Mouse (Mus musculus) forebrain, embryonic 13.5 days (tissue): ENCODE results near the gene Akr1c14. TPM values are rescaled to one million over a fixed set of nuclear protein-coding genes. Genes with fewer than 3 reads are reported as not detected.
"Not testable (repeated sequence)": the region's sequence is repeated elsewhere in the genome, so short reads cannot be mapped to it uniquely, and the experiment has no call there.

Experiments used
- ATAC-seq: fragments of 200-750 bp; cut with Nextera tagmentation; 2 replicates; pipeline ENCODE4 v1.8.0; 2017
- H3K27ac ChIP-seq: fragments of 300-500 bp; sonication (generic); 2 replicates; pipeline ENCODE4 v1.5.1; 2015; ENCODE audit warnings: inconsistent platforms, mild to moderate bottlenecking, moderate library complexity
- H3K27me3 ChIP-seq: fragments of 300-500 bp; sonication (generic); 2 replicates; pipeline ENCODE4 v1.6.1; 2015; ENCODE audit warnings: mild to moderate bottlenecking, inconsistent platforms
- H3K36me3 ChIP-seq: fragments of 300-500 bp; sonication (generic); 2 replicates; pipeline ENCODE4 v1.6.1; 2015; ENCODE audit warnings: mild to moderate bottlenecking, inconsistent platforms; ENCODE audit not compliant: poor library complexity, severe bottlenecking
- H3K4me1 ChIP-seq: fragments of 300-500 bp; sonication (generic); 2 replicates; pipeline ENCODE4 v1.6.1; 2015; ENCODE audit warnings: inconsistent platforms
- H3K4me2 ChIP-seq: fragments of 300-500 bp; sonication (generic); 2 replicates; pipeline ENCODE4 v1.6.1; 2015; ENCODE audit warnings: inconsistent platforms, mild to moderate bottlenecking, moderate library complexity
- H3K4me3 ChIP-seq: fragments of 300-500 bp; sonication (generic); 2 replicates; pipeline ENCODE4 v1.5.1; 2015; ENCODE audit warnings: mild to moderate bottlenecking, inconsistent platforms
- H3K9ac ChIP-seq: fragments of 300-500 bp; sonication (generic); 2 replicates; pipeline ENCODE4 v1.6.1; 2015; ENCODE audit warnings: mild to moderate bottlenecking, inconsistent platforms
- H3K9me3 ChIP-seq: fragments of 300-500 bp; sonication (generic); replicated peaks from 2 replicates; pipeline ENCODE4 v1.6.1; 2016; ENCODE audit warnings: inconsistent platforms
- WGBS: fragments of 180-500 bp; shearing (Covaris S2); methylation state at CpG from one replicate; pipeline ENCODE4 v1.1.7; 2015; 5-methylcytosine and 5-hydroxymethylcytosine counted together
- polyA plus RNA-seq: library from polyadenylated mRNA; unstranded; fragments of >200 nt; fragmentation: Nextera tagmentation; extraction: Ambion mirVana; gene quantifications from 2 replicates; pipeline ENCODE4 v1.2.1, GENCODE M21; 2015

Gene Akr1c14
- polyA plus RNA-seq, 1 experiment from 2014 or later: 0.39 TPM

DNA sequence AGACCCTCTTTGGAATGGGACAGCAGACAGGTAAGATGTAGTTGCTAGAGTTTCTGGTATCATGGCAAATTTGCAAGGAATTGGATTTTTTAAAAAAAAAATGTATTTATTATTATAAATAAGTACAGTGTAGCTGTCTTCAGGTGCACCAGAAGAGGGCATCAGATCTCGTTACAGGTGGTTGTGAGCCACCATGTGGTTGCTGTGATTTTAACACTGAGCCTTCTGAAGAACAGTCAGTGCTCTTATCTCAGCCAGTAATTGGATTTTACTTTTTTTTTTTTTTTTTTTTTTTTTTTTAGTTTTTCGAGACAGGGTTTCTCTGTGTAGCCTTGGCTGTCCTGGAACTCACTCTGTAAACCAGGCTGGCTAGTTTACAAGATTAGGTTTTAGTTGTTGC is 9.4 kb downstream of the Akr1c14 start:
- H3K4me3 ChIP-seq, H3K27me3 ChIP-seq, H3K9ac ChIP-seq, H3K4me2 ChIP-seq, H3K9me3 ChIP-seq, H3K4me1 ChIP-seq, H3K36me3 ChIP-seq, ATAC-seq, H3K27ac ChIP-seq: not testable (repeated sequence)
- WGBS: 78% methylated on average over 2 of the region's 2 CpGs

DNA sequence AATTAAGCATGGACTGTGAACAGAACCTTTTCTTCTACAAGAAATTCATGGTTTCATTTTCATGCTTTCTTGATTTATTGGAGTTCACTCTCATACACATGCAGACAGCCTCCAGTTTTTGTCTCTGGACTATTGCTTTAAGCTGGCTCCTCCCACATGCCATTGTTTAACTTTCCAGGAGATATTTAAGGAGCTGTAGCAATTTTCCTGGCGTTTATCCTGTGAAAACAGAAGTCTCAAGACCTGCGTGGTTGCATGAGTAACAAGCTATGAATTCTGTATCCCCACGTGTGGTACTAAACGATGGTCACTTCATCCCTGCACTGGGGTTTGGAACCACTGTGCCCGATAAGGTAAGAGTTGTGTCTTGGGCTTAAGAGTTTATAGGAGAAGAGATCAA is 10.6 kb downstream of the Akr1c14 start:
- Histone ChIP-seq H3K9me3 (no peaks in the 10 kb centered on the region), H3K9ac (no peak overlapping the region), H3K4me3 (no peak overlapping the region), H3K27ac (no peak overlapping the region), H3K27me3 (no peaks in the 10 kb centered on the region), H3K4me1 (no peaks in the 10 kb centered on the region), H3K4me2 (no peak overlapping the region), H3K36me3 (no peaks in the 10 kb centered on the region)
- WGBS: 47% methylated on average over 5 of the region's 5 CpGs
- no peak for ATAC-seq

DNA sequence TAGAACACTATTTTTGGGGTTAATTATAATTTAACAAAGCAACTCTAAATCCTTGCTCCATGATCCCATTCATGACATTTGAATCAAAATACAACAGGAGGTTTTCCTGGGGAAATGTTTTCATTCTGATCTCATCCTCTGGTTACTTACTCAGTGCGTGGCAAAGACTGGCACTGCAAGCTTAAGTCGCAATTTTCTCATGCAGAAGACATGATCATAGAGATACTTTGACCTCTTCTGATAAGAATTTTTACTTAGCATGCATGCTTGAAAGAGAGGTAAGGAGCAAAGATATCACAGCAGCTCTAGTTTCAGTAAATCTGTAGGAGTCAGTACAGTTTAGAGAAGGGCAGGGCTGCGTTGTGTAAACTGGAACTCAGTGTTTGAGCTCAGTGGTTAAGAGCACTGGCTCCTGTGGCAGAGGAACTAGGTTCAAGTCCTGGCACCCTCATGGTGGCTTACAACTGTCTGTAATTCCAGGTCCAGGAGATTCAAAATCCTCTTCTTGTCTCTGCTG is 11.5 kb downstream of the Akr1c14 start:
- Histone ChIP-seq H3K27ac (no peak overlapping the region), H3K4me1 (no peaks in the 10 kb centered on the region), H3K27me3 (no peaks in the 10 kb centered on the region), H3K9me3 (no peaks in the 10 kb centered on the region), H3K36me3 (no peaks in the 10 kb centered on the region), H3K4me3 (no peak overlapping the region), H3K4me2 (no peak overlapping the region), H3K9ac (no peak overlapping the region)
- 54% methylated on average over 3 of the region's 3 CpGs for WGBS
- ATAC-seq: no peak

DNA sequence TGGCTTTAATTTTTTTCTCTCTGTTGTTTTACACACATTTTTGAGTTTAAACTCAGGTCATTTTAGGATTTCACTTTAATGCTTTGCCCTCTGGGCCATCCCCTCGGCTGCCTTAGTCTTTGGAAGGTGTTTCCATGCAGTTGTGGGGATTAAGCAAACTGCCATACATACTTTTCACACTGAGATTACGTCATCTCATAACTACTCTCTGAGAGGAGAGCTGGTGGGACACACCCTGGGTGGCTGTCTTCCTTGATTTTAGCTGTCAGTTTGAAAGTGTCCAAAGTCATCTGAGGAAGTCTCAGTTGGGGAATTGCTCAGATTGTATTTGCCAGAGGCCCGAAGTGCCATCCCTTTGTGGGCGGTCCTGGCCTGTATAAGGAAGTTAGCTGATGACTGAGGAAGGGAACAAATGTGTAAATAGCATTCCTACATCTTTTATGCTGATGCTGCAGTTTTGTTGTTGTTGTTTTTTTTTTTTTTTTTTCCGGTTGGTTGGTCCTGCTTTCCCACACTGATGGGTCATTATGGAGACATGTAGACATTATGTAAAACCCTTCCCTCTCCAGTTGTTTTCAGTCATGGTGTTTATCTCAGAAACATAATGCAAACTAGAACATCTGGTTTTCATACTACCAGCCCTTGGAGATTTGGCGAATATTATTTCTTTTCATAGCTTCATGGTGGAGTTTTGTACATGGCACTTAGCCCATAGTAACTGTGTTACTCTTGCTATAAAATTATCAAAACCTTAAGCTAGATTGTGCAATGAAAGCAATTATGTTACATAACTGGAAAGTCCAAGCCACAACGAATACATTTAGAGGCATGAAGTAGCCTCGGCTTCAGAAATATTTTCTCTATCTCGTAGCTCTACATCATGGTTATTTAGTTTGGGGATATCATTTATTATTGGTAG is 28.0 kb downstream of the Akr1c14 start:
- Histone ChIP-seq H3K27me3 (no peaks in the 10 kb centered on the region), H3K36me3 (no peaks in the 10 kb centered on the region), H3K4me2 (no peak overlapping the region), H3K9me3 (no peaks in the 10 kb centered on the region), H3K4me3 (no peak overlapping the region), H3K4me1 (no peaks in the 10 kb centered on the region), H3K9ac (no peak overlapping the region), H3K27ac (no peak overlapping the region)
- 86% methylated on average over 9 of the region's 9 CpGs for WGBS
- no peak for ATAC-seq

DNA sequence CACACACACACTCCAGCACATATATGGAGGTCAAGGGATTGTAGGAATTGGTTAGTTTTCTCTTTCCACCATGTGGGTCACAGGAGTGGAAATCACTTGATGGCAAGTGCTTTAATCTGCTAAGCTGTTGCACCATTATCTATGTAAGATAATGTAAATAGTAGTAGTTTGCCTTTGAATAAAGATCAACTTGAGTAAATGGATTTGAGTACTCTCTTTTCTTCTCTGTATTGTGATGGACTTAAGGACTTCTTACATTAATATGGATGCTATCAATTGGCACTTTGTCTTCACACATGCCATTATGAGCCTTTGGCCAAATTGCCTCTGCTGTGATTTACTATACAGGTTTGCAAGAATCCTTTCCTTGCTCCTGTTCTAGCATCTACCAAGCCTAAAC is 31.1 kb downstream of the Akr1c14 start:
- Histone ChIP-seq H3K4me3 (no peak overlapping the region), H3K36me3 (no peaks in the 10 kb centered on the region), H3K9ac (no peak overlapping the region), H3K9me3 (no peaks in the 10 kb centered on the region), H3K27ac (no peak overlapping the region), H3K27me3 (no peaks in the 10 kb centered on the region), H3K4me1 (no peaks in the 10 kb centered on the region), H3K4me2 (no peak overlapping the region)
- ATAC-seq: no peak

DNA sequence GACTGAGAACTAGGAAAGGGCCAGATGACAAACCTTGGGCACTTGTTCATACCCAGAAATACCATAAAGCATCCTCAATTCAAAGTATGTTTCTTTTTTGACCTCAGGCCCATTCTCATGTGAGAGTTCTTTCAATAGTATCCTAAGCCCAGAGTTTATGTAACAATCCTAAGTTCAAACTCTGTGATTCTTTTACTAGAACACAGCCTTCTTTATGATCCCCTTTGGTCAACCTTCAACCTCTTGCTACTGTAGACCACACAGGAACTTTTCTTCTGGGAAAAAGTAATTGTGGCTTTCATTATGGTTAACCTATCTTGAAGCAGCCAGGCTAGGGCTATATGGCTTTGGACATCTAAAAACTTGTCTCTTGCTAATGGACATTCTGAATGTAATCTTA is 52.9 kb downstream of the Akr1c14 start:
- no peaks in the 10 kb centered on the region for H3K9me3 ChIP-seq
- no peaks in the 10 kb centered on the region for H3K4me1 ChIP-seq
- H3K9ac ChIP-seq: no peak overlapping the region
- H3K36me3 ChIP-seq: no peaks in the 10 kb centered on the region
- ATAC-seq: no peak
- H3K4me2 ChIP-seq: no peak overlapping the region
- H3K4me3 ChIP-seq: no peak overlapping the region
- no peak overlapping the region for H3K27ac ChIP-seq
- H3K27me3 ChIP-seq: no peaks in the 10 kb centered on the region

DNA sequence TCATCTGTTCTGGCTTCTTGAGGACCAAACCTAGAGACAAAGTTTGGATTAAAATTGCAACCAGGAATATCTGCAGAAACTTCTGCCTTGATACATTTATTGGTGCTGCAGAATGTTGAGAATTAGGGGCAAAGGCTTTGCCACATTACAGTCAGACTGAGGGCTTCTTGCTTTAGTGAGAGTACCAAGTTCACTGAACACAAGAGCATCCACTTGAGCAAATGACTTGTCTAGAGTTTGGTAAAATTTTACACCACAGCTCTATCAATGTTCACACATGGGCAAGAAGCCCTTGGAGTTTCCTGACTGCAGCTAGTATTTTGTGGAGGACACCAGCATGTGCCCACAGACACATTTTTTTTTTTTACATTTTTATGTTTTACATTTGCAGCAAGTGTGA is 53.9 kb downstream of the Akr1c14 start:
- no peak overlapping the region for H3K9ac ChIP-seq
- no peak for ATAC-seq
- no peaks in the 10 kb centered on the region for H3K9me3 ChIP-seq
- H3K27ac ChIP-seq: no peak overlapping the region
- H3K36me3 ChIP-seq: no peaks in the 10 kb centered on the region
- H3K4me3 ChIP-seq: no peak overlapping the region
- H3K27me3 ChIP-seq: no peaks in the 10 kb centered on the region
- no peak overlapping the region for H3K4me2 ChIP-seq
- no peaks in the 10 kb centered on the region for H3K4me1 ChIP-seq

DNA sequence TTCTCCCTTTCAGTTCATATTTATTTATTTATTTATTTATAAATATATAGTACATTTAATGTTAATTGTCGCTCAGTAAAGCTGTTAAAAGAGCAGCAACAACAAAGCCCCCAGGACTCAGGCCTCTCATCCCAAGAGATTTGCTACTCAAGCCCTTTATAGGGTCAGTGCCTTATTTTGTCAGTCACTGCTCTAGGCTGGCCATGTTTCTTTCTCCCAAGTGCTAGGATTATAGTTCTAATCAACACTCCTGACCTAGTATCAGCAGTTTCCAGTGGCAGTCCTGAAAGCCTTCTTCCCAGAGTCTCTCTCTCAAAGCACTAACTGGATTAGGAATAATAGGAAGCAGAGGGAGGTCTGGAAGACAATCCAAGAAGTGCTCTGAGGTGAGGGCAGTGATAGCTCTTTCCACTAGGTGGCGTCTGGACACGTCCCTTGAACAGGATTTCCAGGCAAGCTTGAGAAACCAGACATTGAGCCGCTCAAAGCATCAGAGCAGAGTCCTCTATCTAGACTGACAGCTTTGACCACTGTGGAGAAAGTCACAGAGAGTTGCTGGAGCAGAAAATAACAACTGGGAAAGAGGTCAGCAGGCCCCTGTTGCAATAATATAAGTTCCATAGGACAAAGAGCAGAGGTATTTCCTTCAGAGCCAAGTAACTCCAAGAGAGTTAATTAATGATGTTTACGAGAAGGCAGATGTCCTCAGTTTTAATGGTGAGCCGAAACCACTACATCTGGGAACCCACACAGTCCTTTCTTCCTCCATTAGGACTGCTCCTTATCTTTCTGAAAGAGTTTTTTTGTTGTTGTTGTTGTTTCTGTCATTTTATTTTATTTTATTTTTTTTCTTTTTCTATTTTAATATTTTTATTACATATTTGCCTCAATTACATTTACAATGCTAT is 61.7 kb downstream of the Akr1c14 start:
- Histone ChIP-seq H3K36me3 (no peaks in the 10 kb centered on the region), H3K9me3 (no peaks in the 10 kb centered on the region), H3K9ac (no peak overlapping the region), H3K4me3 (no peak overlapping the region), H3K27ac (no peak overlapping the region), H3K4me2 (no peak overlapping the region), H3K4me1 (no peaks in the 10 kb centered on the region), H3K27me3 (no peaks in the 10 kb centered on the region)
- peak; percentile 95 for ATAC-seq
- WGBS: 23% methylated on average over 6 of the region's 6 CpGs

DNA sequence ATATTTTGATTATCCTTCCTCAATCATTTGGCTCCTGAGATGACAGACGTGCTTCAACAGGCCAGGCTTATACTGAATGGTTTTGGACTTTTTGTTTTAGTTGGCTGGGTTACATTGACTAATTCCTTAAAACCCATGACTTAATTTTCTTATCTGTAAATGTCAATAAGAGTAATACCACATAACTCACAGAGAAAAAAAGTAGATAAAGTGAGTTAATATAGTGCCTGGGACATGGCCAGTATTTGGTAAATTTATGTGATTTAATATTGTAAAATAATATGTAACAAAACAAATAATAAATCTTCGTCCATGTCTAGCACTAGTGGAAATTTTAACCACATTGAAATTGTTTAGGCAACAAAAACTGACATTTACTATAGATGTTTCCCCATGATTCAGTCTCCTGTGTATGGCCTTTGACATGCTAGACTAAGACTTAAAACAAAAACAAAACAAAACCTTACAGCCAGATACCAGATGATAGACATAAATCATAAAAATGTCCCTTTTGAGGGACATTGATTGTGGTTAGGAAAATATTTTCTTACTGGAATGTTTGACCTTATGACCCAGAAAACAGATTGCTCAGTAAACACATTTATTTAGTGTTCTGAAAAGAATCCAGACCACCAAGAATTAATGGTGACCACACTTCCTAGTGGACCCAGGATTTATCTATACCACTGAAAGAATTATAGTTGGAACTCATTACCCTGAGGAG is 70.5 kb downstream of the Akr1c14 start:
- WGBS: 78% methylated on average over 2 of the region's 2 CpGs
- H3K4me1 ChIP-seq: no peaks in the 10 kb centered on the region
- H3K4me2 ChIP-seq: no peak overlapping the region
- H3K27me3 ChIP-seq: no peaks in the 10 kb centered on the region
- no peak for ATAC-seq
- no peak overlapping the region for H3K27ac ChIP-seq
- 0 out of 2 replicates have a peak, but pooled peaks cover 3% of the 10 kb centered on the region for H3K9me3 ChIP-seq
- no peaks in the 10 kb centered on the region for H3K36me3 ChIP-seq
- no peak overlapping the region for H3K9ac ChIP-seq
- no peak overlapping the region for H3K4me3 ChIP-seq

DNA sequence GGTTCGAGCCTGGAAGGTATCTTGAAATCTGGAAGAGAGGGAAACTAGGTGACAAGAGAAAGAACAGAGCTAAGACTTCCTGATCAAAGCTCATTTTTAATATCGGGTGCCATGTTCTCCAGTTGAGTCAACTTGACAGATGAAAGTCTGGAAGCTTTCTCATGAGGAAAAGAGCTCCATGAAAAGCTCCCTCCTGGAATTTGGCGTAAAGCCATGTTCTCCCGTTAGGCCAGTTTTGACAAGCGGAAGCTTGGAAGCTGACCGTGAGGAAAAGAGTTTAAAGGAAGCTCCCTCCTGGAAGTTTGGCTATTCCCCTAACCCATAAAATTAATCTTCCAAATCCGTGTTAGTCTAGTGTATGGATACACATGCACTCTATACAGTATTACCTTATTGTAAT is 74.3 kb downstream of the Akr1c14 start:
- no peaks in the 10 kb centered on the region for H3K27me3 ChIP-seq
- 74% methylated on average over 7 of the region's 7 CpGs for WGBS
- no peaks in the 10 kb centered on the region for H3K36me3 ChIP-seq
- H3K27ac ChIP-seq: no peak overlapping the region
- no peak overlapping the region for H3K4me3 ChIP-seq
- H3K9ac ChIP-seq: no peak overlapping the region
- H3K9me3 ChIP-seq: peaks cover 3% of the 10 kb centered on the region; the same call in 1 of the 2 replicates
- no peaks in the 10 kb centered on the region for H3K4me1 ChIP-seq
- H3K4me2 ChIP-seq: no peak overlapping the region
- no peak for ATAC-seq

DNA sequence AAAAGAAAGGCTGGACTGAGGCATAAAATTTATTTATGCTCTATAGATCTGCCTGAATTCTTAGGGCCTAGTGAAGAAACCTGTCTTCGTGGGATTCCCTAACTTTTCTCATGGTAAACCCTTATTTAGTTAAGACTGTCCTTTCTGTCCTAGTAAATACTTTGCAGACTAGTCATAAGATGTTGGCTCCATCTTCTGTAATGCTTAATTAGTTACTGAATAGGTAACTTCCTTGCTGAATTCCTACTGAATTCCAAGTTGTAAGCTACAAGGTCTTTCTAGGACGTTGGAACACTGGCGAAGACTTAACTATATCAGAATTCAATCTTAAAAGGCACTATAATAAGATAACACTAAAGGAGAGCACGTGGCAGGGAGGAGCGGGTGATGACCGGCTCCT is 75.7 kb downstream of the Akr1c14 start:
- ATAC-seq, H3K4me2 ChIP-seq, H3K27me3 ChIP-seq, H3K36me3 ChIP-seq, H3K27ac ChIP-seq, H3K4me1 ChIP-seq, H3K9ac ChIP-seq, H3K4me3 ChIP-seq, H3K9me3 ChIP-seq: not testable (repeated sequence)
- 93% methylated on average over 6 of the region's 6 CpGs for WGBS

DNA sequence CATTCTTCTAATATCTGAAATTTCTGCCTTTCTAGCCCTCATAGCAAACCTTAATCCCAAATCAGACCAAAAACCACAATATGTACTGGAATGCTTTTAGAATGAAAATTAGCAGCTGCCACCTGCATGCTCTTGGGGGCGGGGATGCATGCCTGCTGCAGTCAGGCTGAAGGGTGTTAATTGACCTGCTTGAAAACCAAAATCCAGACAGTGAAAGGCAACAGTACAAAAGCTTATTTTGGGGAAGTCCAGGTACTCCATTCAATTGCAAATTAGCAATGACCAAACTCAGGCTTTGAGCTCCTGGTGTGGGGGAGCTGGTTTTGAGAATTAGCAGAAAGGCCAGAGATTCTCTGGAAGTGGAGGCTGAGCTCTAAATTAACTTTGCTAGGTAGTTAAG is 77.0 kb downstream of the Akr1c14 start:
- not testable (repeated sequence) for H3K27ac ChIP-seq, H3K36me3 ChIP-seq, H3K4me1 ChIP-seq, H3K27me3 ChIP-seq, ATAC-seq, H3K9me3 ChIP-seq, H3K4me3 ChIP-seq, H3K4me2 ChIP-seq, H3K9ac ChIP-seq
- 38% methylated on average over 1 of the region's 1 CpGs for WGBS
